Mouse (Mus musculus): ENCODE measurements at regions not wholly inside any gene's neighbourhood (a gene's known extent, or its start where the extent isn't known, plus 50 kb on each side); places are given as distances from the start of the nearest gene placed in this dataset.

DNA sequence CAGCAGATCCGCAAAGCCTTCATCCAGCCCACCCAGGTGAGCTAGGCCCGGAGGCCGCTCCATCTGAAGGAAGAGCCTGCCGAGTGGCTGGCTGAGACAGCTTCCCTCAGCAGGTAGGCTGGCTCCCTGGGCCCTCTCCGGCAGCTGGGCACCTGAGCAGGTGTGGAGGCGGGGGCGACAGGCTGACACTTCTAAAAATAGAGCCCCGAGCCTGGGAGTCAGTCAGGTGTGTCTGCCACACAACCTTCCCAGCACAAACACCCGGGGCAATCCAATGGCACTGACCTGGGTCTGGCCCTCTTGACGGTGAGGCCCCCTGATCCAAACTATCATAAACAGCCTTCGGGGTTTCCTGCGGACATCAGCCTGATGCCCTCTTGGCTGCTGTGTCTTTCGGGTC, 58.5 kb downstream of the Zfp36l2 start:
- no peak for TF ChIP-seq CTCF (IDR thresholded peaks at IDR 0.05; ENCODE audit: low read depth)
- no peak for TF ChIP-seq EP300 (IDR thresholded peaks at IDR 0.05; ENCODE audit: low read depth)

Data from liver, embryonic 14.5 days (tissue).